Mouse (Mus musculus) stomach, postnatal 0 days (tissue): ENCODE measurements around the gene Calm2.

Experiments
- CTCF ChIP-seq: IDR thresholded peaks from 2 replicates; pipeline ENCODE4 v1.5.1; 2016; ENCODE audit warnings: antibody characterized with exemption, low read depth, mild to moderate bottlenecking, moderate library complexity
- EP300 ChIP-seq: optimal IDR thresholded peaks from 2 replicates; pipeline ENCODE3; 2016; ENCODE audit warnings: antibody characterized with exemption

GRCm38 (mm10) chr17:87406646-87407045 is 40.1 kb downstream of the Calm2 start:
- TF ChIP-seq EP300, result no peak
- no peak for TF ChIP-seq CTCF
